Mouse (Mus musculus) frontal cortex, adult 2 months (tissue): ENCODE measurements around the gene Tsku. TPM values are rescaled to one million over a fixed set of nuclear protein-coding genes. Genes with fewer than 3 reads are reported as not detected.

ENCODE experiments used
- DNase-seq, 2 experiments: peaks; one replicate each; pipeline ENCODE4 v3.0.0; 2022; ENCODE audit warnings: low spot score in 1 of 2; ENCODE audit errors: extremely low spot score in 1 of 2
- polyA plus RNA-seq: library from polyadenylated mRNA; depleted of rRNA; stranded (reverse); fragments of >200 nt; gene quantifications from 2 replicates; pipeline ENCODE4 v1.2.3, GENCODE M21; 2012

The Tsku gene
- polyA plus RNA-seq, 1 experiment = 4.8 TPM

DNA sequence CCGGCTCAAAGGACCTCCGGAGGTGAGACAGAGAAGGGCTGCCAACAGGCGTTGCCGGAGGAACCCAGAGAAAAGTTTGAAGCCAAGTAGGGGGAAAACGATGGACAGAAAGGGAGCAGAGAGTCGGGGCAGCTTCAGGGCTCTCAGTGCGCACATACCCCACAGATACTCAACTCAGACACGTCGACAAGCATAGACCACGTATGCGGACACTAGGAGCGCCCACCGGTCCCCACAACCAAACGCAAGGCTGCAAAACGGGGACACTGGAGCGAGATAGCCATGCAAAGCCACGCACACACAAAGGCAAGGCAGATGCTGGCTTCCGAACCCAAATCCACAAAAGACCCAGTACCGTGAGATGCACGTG, 522 bp downstream of the Tsku start:
- DNase-seq = no peak

- DNase-seq = no peak
Measured at GRCm38 (mm10) chr7:98359951-98360620, 1.0 kb downstream of the Tsku start.

GRCm38 (mm10) chr7:98358016-98358415, 3.1 kb downstream of the Tsku start:
- DNase-seq = no peak

DNA sequence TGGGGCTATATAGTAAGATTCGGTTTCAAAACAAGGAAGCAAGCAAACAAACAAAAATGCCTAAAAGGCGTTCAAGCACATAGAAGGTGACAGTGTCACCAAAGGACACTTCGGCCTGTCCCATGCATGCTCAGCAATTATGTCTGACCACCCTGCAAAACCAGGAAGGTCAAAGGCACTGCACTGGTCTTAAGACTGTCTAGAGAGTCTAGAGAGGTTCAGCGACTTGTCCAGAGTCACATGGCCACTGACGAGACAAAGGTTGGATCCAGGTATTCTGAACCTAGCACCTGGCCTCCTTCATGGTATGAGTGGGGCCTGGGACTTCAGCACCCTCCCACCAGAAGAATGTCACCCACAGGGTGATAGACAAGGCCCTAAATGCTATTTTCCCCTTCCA, 3.8 kb downstream of the Tsku start:
- no peak for DNase-seq

DNA sequence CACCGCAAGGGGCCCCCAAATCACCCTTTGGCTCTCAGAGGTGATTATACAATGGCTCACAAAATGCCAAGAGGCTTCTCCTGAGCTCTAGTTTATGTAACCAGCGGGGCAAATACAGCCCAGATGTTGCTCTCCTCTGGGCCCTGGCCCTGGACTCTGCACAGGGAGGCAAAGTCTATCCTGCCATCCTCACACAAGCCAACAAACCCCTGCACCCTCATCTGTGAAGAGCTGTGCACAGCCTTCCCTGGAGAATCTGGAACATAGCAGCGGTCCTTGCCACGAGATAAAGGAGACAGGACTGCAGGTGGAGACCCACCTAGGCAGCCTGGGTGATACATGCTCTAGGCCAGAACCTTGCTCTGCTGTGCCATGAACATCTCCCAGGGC, 6.2 kb downstream of the Tsku start:
- DNase-seq = no peak

- no peak for DNase-seq
Measured at GRCm38 (mm10) chr7:98354160-98354920, 6.8 kb downstream of the Tsku start.

GRCm38 (mm10) chr7:98353616-98354015, 7.5 kb downstream of the Tsku start:
- DNase-seq = no peak

- DNase-seq = no peak
Measured at GRCm38 (mm10) chr7:98351523-98351922, 9.6 kb downstream of the Tsku start.

GRCm38 (mm10) chr7:98349821-98350220, 11.3 kb downstream of the Tsku start:
- DNase-seq = no peak

DNA sequence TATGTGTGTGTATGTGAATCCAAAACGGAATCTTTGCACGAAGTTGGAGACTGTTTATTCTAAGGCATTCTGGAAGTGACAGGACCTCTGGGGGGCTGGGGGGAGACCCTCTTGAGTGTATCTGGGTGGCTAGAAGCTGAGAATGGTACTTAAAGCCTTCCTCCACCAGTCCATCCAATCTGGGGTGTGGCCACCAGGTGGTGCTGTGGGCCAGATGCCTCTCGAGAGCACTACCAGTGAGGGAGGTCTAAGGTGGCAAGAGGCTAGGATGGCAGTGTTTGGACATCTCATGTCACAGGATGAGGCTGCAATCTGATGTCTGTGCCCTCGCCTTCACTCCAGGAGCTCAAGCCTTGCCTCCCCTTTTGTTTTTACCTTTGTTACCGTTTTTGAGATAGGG, 12.0 kb downstream of the Tsku start:
- peak; percentile 33 to 93 for DNase-seq

- peak in 1 of 2 experiments; percentile 74 for DNase-seq
Measured at GRCm38 (mm10) chr7:98348043-98348442, 13.1 kb downstream of the Tsku start.

DNA sequence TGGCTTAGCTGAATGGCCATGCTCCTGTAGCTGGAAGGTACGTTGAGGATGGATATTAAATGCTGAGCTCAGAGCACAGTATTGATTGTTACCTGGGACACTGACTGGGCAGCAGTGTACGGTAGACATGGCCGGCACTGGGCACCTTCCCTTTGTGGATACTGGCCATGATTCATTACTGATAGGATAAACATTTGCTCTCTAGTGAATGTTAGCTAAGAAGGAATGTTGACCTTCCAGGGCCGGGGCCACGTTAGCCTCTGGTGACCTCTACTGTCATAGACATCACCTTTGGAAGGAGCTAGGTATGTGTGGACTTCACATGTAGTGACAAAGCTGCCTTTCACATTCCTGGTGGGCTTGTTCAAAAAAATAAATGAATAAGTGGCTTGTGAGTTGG, 13.7 kb downstream of the Tsku start:
- no peak for DNase-seq

- DNase-seq = no peak
Measured at GRCm38 (mm10) chr7:98345036-98345435, 16.1 kb downstream of the Tsku start.

GRCm38 (mm10) chr7:98344361-98344760, 16.8 kb downstream of the Tsku start:
- peak in 1 of 2 experiments; percentile 37 for DNase-seq

GRCm38 (mm10) chr7:98342249-98342648, 18.9 kb downstream of the Tsku start:
- no peak for DNase-seq

GRCm38 (mm10) chr7:98341475-98341874, 19.7 kb downstream of the Tsku start:
- peak; percentile 38 to 89 for DNase-seq

DNA sequence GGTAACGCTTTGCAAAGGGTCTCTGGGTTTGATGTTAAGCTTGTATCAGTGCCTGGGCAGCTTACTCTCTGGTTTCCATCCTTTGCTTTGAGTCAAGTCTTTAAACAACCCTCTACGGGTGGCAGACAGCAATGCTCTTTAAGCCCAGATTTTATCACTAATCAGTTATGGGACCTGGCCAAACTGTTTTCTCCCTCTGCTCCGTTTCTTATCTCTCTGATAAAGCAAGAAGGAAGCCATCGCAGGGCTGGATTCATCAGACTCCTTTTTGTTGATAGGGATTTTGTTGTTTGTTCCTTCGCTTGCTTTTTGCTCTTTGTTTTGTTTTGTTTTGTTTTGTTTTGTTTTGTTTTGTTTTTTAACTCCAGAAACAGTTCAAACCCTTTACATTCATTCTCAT, 20.8 kb downstream of the Tsku start:
- no peak for DNase-seq

- DNase-seq = no peak
Measured at GRCm38 (mm10) chr7:98333987-98334386, 27.1 kb downstream of the Tsku start.

GRCm38 (mm10) chr7:98333507-98333906, 27.6 kb downstream of the Tsku start:
- DNase-seq = no peak

GRCm38 (mm10) chr7:98332678-98333397, 28.3 kb downstream of the Tsku start:
- DNase-seq = no peak

DNA sequence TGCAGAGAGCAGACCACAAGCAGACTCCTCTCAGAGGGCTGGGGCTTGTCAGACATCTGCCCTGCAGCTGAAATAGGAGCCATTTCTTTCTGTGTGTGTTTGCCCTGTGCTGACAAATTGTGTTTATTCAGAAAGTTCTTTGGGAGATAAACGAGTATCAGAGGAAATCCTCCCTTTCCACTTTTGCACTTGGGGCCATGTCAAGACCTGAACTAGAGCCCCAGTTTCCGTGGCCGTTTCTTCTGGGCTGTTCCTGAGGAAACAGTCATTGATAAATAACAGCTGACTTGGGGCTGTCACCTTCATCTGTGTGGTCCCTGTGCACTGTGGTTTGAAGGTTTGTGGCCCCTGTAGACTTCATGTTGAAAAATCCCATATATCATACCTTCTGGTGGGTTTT, 29.2 kb downstream of the Tsku start:
- DNase-seq = no peak
